Mouse (Mus musculus) ES-E14 (cell line): ENCODE results near the gene BC107364. TPM values are rescaled to one million over a fixed set of nuclear protein-coding genes. Genes with fewer than 3 reads are reported as not detected.
A peak's percentile ranks its signal among the peaks of the same experiment; 100 is the strongest.
"Not testable (repeated sequence)": the region's sequence is repeated elsewhere in the genome, so short reads cannot be mapped to it uniquely, and the experiment has no call there.

Experiments
- DNase-seq: peaks from one replicate; pipeline ENCODE4 v3.0.0-alpha.2; 2013; ENCODE audit warnings: low read depth, low spot score
- H3K27ac ChIP-seq: 2 replicates; pipeline ENCODE4 v1.5.1; 2012; ENCODE audit warnings: low read depth, mild to moderate bottlenecking, low read length, moderate library complexity, mixed read lengths; ENCODE audit not compliant: poor library complexity, insufficient read depth, severe bottlenecking
- H3K36me3 ChIP-seq: 2 replicates; pipeline ENCODE4 v1.6.1; 2012; ENCODE audit warnings: mild to moderate bottlenecking, low read length, moderate library complexity, mixed read lengths; ENCODE audit not compliant: control insufficient read depth, poor library complexity, insufficient read depth, severe bottlenecking
- H3K4me1 ChIP-seq, 2 experiments: fragments of 150-350 bp in 1 of 2; sonication (generic) in 1 of 2; 2 replicates each; pipeline ENCODE4 v1.6.1; 2012; ENCODE audit warnings: low read length in 2 of 2, mild to moderate bottlenecking in 1 of 2, mixed read lengths in 1 of 2; ENCODE audit not compliant: control insufficient read depth in 2 of 2, insufficient read depth in 2 of 2, poor library complexity in 1 of 2
- H3K4me3 ChIP-seq, 2 experiments: fragments of 150-350 bp in 1 of 2; sonication (generic) in 1 of 2; 2 replicates each; pipeline ENCODE4 v1.5.1; 2012; ENCODE audit warnings: low read length in 2 of 2, low read depth in 1 of 2, mild to moderate bottlenecking in 1 of 2, mixed read lengths in 1 of 2; ENCODE audit not compliant: insufficient read depth in 1 of 2, poor library complexity in 1 of 2, severe bottlenecking in 1 of 2
- H3K9ac ChIP-seq: 2 replicates; pipeline ENCODE4 v1.6.1; 2012; ENCODE audit warnings: low read depth, mild to moderate bottlenecking, low read length, mixed read lengths; ENCODE audit not compliant: poor library complexity, insufficient read depth, severe bottlenecking
- H3K9me3 ChIP-seq: fragments of 150-350 bp; sonication (generic); 2 replicates; pipeline ENCODE4 v1.6.1; 2012; ENCODE audit warnings: low read depth, mild to moderate bottlenecking, low read length; ENCODE audit not compliant: control insufficient read depth, insufficient read depth
- CHD2 ChIP-seq: IDR thresholded peaks from 2 replicates; pipeline ENCODE4 v1.6.1; 2014; ENCODE audit warnings: mild to moderate bottlenecking, low read depth, low read length, inconsistent platforms
- HCFC1 ChIP-seq: IDR thresholded peaks from 2 replicates; pipeline ENCODE4 v1.6.1; 2012; ENCODE audit warnings: low read length, inconsistent platforms, borderline replicate concordance; ENCODE audit not compliant: insufficient read depth
- MAFK ChIP-seq: IDR thresholded peaks from 2 replicates; pipeline ENCODE4 v1.6.1; 2014; ENCODE audit warnings: mild to moderate bottlenecking, low read depth, low read length, inconsistent platforms; ENCODE audit not compliant: insufficient read depth
- ZC3H11A ChIP-seq: IDR thresholded peaks from 2 replicates; pipeline ENCODE4 v1.6.1; 2012; ENCODE audit warnings: low read depth, mild to moderate bottlenecking, inconsistent platforms, low read length, borderline replicate concordance
- ZNF384 ChIP-seq: IDR thresholded peaks from 2 replicates; pipeline ENCODE4 v1.6.1; 2012; ENCODE audit warnings: low read depth, low read length, inconsistent platforms
- in situ Hi-C, 2 experiments: fragments of 600-800 bp; cut with MboI; formaldehyde crosslinking; loops; one replicate each; pipeline ENCODE4 v1.15.1; 2025; ENCODE audit warnings: low sequenced_read_pairs in 2 of 2, inconsistent platforms in 1 of 2; ENCODE audit not compliant: unreplicated experiment in 2 of 2
- total RNA-seq: library from RNA; depleted of rRNA; stranded (reverse); fragments of 300-350 nt; gene quantifications from 2 replicates; pipeline ENCODE4 v1.2.3, GENCODE M21; 2012; rRNA removed

The BC107364 gene
- total RNA-seq: not detected in 2 replicates

DNA sequence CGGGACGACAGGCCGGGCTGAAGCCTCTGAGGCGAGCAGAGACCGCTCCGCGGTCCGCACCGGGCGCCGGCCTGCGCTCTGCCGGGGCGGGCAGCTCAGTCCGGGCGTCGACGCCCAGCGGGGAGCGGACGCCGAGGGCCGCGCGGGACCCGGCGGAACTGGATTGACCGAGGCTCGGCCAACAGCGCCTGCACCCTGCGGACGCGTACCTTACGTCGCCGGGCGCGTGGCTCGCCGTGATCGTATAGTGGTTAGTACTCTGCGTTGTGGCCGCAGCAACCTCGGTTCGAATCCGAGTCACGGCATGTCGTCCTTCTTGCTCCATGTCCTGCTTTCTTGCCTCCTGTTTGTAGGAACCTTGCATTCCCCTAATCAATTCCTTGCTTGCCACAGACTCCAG is at the start of gene BC107364:
Gene BC107364, minus strand, starts transcription at position 45 of the 400 bp plus-strand sequence.
- H3K4me3 ChIP-seq, H3K9me3 ChIP-seq, H3K4me1 ChIP-seq, H3K36me3 ChIP-seq, H3K27ac ChIP-seq, in situ Hi-C loops, DNase-seq, H3K9ac ChIP-seq: not testable (repeated sequence)

DNA sequence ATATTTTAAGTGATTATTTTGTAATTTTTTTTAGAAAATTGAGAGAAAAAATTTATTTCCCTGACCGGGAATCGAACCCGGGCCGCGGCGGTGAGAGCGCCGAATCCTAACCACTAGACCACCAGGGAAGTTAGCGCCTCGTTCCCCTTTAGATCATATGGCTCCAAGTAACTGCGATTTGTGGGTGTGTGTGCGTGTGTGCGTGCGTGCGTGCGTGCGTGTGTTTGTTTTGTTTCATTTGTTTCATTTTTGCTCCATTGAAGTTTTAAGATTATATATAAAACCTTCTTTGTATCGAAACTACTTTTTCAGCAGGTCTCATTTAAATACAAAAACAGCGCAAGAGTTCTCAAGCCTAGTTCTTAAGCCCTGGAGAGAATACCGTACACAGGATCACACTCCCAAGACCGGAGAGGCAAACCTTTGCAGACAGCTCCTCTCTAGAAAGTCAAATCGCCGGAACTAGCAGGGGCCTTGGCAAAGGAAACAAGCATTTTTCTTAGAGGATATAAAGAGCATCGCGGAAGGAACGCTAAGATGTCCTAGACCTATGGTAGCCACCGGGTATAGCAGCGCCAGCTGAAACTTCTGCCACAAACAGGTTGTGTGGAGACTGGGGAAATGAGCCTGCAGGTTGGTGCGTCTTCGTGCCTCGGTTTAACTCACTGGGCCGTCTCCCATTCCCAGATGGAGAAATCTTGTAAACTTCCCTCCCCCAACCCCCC is 49.4 kb upstream of the BC107364 start:
- peak; percentile 79 for TF ChIP-seq MAFK
- TF ChIP-seq HCFC1: no peak
- in situ Hi-C loops: no loop called here
- no peaks in the 10 kb centered on the region for H3K9me3 ChIP-seq
- H3K27ac ChIP-seq: no peak overlapping the region
- peak overlapping the region; percentile 72 to 83 for H3K4me3 ChIP-seq
- no peaks in the 10 kb centered on the region for H3K36me3 ChIP-seq
- H3K9ac ChIP-seq: peak overlapping the region; percentile 70; the same call in 1 of the 2 replicates
- peak; percentile 78 for DNase-seq
- no peaks in the 10 kb centered on the region; a peak in 1 of 4 replicates for H3K4me1 ChIP-seq

DNA sequence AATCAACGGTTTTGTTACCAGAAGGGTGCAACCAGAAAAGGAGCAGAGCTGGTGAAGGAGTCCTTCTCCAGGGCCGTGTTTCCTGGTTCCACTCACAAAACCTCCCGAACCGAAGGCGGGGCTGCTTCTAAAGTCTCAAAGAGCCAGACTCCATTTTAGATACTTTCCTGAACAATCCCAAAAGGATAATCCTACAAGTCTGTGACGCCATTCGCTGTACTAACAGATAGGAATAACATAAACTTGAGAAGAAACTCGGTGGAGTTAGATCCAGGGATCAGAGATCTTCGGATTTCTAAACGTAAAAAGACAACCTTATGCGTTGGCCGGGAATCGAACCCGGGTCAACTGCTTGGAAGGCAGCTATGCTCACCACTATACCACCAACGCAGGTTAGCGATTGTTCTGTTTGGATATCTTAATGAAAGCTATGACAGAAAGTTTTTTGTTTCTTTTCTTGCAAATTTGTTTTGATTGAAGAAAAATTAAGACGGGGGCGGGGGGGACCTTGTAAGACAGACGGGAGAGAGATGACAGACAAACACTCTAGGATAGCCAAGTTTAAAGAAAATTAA is 48.7 kb upstream of the BC107364 start:
- TF ChIP-seq MAFK (peak; percentile 94), ZC3H11A (no peak)

DNA sequence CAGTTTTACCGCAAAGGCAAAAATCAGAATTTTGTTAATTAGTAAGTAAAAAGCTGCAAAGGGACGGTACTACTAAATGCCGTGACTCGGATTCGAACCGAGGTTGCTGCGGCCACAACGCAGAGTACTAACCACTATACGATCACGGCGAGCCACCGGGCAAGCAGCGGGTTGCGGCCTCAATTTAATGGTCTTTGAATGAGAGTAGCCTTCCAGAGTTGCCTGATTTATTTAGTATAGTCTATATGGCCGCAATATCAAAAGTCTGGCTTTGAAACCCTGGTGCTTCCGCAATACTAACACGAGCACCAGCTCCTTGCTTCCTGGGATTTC is 48.1 kb upstream of the BC107364 start:
- Histone ChIP-seq H3K9me3 (no peaks in the 10 kb centered on the region), H3K4me1 (peaks cover 0 to 2% of the 10 kb centered on the region in 2 experiments; a peak in 2 of 4 replicates), H3K9ac (peak overlapping the region; percentile 77), H3K4me3 (peak overlapping the region; percentile 83 to 86), H3K27ac (peak overlapping the region; percentile 47), H3K36me3 (no peaks in the 10 kb centered on the region)
- TF ChIP-seq CHD2: no peak
- TF ChIP-seq MAFK: no peak
- TF ChIP-seq HCFC1: 0 out of 2 replicates have a peak, but pooled peaks have one; percentile 8
- TF ChIP-seq ZNF384: no peak
- in situ Hi-C loops: no loop called here
- peak; percentile 71 for DNase-seq

More for the DNA sequence above, 48.7 kb upstream of the BC107364 start:
- in situ Hi-C loops: no loop called here
- Histone ChIP-seq H3K4me1 (no peaks in the 10 kb centered on the region; a peak in 1 of 4 replicates), H3K27ac (peak overlapping the region; percentile 47), H3K9me3 (no peaks in the 10 kb centered on the region), H3K36me3 (no peaks in the 10 kb centered on the region), H3K9ac (peak overlapping the region; percentile 77), H3K4me3 (peak overlapping the region; percentile 77 to 83)
- DNase-seq: peak; percentile 76

DNA sequence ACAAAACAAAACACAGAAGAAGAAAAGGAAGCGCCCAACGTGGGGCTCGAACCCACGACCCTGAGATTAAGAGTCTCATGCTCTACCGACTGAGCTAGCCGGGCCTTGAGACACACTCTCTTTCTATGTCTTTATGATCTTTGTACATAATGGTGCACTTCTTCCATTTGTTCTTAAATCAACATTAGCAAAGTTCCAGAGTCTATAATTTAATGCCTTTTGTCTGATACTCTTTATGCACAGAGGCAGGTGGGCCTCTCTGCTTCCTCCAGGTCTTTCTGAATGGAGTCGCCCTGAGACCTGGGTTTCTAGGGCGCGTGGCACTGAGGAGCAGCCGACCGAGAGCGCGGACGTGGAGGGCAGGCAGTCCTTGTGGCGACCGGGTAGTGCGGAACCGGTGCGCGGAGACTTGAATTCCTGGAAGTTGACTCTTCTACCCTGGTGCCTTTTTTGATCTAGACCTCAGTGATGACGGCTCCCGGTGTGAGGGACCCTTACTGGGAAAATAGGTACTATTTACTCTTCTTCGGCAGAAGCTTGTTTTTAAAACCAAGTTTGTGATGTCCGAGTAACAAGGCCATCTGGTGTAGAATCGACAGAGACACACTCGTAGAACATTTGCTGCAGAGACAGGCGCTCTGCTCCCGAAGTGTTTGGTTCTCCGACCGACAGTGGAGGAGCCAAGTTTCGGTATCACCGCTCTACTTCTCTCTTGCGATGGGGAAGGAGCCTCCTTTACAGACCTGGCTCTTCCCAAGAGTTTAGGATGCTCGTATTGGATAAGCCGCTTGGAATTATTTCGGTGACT is 47.6 kb upstream of the BC107364 start:
- in situ Hi-C loops: no loop called here
- peak; percentile 71 for DNase-seq
- Histone ChIP-seq H3K4me3 (peak overlapping the region; percentile 83 to 86), H3K4me1 (peaks cover 2 to 3% of the 10 kb centered on the region in 2 experiments), H3K9ac (peak overlapping the region; percentile 76), H3K9me3 (no peaks in the 10 kb centered on the region), H3K27ac (peak overlapping the region; percentile 40; the same call in 1 of the 2 replicates), H3K36me3 (no peaks in the 10 kb centered on the region)
- TF ChIP-seq MAFK: peak; percentile 92
- TF ChIP-seq ZNF384: no peak
